Mouse (Mus musculus) limb, embryonic 14.5 days (tissue): ENCODE measurements at regions not wholly inside any gene's neighbourhood (a gene's known extent, or its start where the extent isn't known, plus 50 kb on each side); places are given as distances from the start of the nearest gene placed in this dataset.

Experiments
- ATAC-seq: fragments of 200-750 bp; cut with Nextera tagmentation; 2 replicates; pipeline ENCODE4 v1.8.0; 2017; ENCODE audit warnings: low read depth, moderate number of reproducible peaks, moderate TSS enrichment; ENCODE audit not compliant: low FRiP score
- DNase-seq: peaks from one replicate; pipeline ENCODE4 v3.0.0-alpha.2; 2015; ENCODE audit warnings: low spot score
- H3K27ac ChIP-seq: fragments of 300-500 bp; sonication (generic); replicated peaks from 2 replicates; pipeline ENCODE4 v1.5.1; 2014; ENCODE audit warnings: low read depth, mild to moderate bottlenecking, low read length, moderate library complexity, mixed read lengths
- H3K27me3 ChIP-seq: fragments of 300-500 bp; sonication (generic); 2 replicates; pipeline ENCODE4 v1.6.1; 2014; ENCODE audit warnings: low read length, mixed read lengths; ENCODE audit not compliant: control insufficient read depth, insufficient read depth
- H3K36me3 ChIP-seq: fragments of 300-500 bp; sonication (generic); 2 replicates; pipeline ENCODE4 v1.6.1; 2014; ENCODE audit warnings: mild to moderate bottlenecking, low read length, moderate library complexity, mixed read lengths; ENCODE audit not compliant: control insufficient read depth, insufficient read depth
- H3K4me1 ChIP-seq: fragments of 300-500 bp; sonication (generic); 2 replicates; pipeline ENCODE4 v1.6.1; 2014; ENCODE audit warnings: antibody characterized with exemption, low read length, mixed read lengths; ENCODE audit not compliant: control insufficient read depth, insufficient read depth
- H3K4me2 ChIP-seq: fragments of 300-500 bp; sonication (generic); replicated peaks from 2 replicates; pipeline ENCODE4 v1.6.1; 2014; ENCODE audit warnings: low read depth, mild to moderate bottlenecking, low read length, moderate library complexity; ENCODE audit not compliant: severe bottlenecking
- H3K4me3 ChIP-seq: fragments of 300-500 bp; sonication (generic); replicated peaks from 2 replicates; pipeline ENCODE4 v1.5.1; 2014; ENCODE audit warnings: low read length
- H3K9ac ChIP-seq: fragments of 300-500 bp; sonication (generic); 2 replicates; pipeline ENCODE4 v1.6.1; 2014; ENCODE audit warnings: mild to moderate bottlenecking, low read depth, low read length, moderate library complexity; ENCODE audit not compliant: severe bottlenecking
- H3K9me3 ChIP-seq: fragments of 300-500 bp; sonication (generic); 2 replicates; pipeline ENCODE4 v1.6.1; 2016; ENCODE audit warnings: low read length; ENCODE audit not compliant: control insufficient read depth
- POLR2A ChIP-seq: fragments of 200-500 bp; IDR thresholded peaks from 2 replicates; pipeline ENCODE4 v1.8.0; 2012; ENCODE audit warnings: inconsistent platforms, mild to moderate bottlenecking, moderate library complexity, borderline replicate concordance; ENCODE audit not compliant: insufficient read depth, insufficient read length; ENCODE audit errors: extremely low read depth
- WGBS: fragments of 180-500 bp; shearing (Covaris S2); extraction: QIAGEN DNeasy Blood & Tissue Kit; methylation state at CpG from one replicate; pipeline ENCODE4 v1.1.7; 2014; 5-methylcytosine and 5-hydroxymethylcytosine counted together

DNA sequence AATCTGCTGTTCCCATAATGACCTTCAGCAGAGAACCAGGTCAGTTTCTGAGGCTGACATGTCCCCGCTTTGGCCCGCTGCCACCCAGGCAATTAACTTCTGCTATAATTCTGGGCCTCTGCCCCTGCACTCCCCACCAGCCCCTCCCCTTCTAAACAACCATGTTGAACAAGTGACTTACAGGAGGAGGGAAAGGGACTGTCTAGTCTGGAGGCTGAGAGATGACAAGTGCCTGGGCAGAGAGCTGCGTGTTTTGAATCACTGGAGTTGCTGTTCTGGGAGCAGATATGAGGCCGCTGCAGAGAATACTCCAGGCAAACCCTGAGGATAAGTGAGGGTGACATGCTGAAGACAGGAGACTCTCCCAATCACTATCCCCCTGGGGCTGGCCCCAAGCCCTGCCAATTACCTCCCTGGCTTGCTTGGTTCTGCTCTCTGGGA lies 530.2 kb upstream of the Fam160b2 start:
- Histone ChIP-seq H3K9me3 (no peaks in the 10 kb centered on the region), H3K36me3 (no peaks in the 10 kb centered on the region), H3K4me3 (no peak overlapping the region), H3K27ac (no peak overlapping the region), H3K4me2 (no peak overlapping the region), H3K4me1 (no peaks in the 10 kb centered on the region), H3K27me3 (no peaks in the 10 kb centered on the region), H3K9ac (no peak overlapping the region)
- ATAC-seq (no peak), DNase-seq (no peak)
- TF ChIP-seq POLR2A = no peak
- 70% methylated on average over 4 of the region's 4 CpGs for WGBS

DNA sequence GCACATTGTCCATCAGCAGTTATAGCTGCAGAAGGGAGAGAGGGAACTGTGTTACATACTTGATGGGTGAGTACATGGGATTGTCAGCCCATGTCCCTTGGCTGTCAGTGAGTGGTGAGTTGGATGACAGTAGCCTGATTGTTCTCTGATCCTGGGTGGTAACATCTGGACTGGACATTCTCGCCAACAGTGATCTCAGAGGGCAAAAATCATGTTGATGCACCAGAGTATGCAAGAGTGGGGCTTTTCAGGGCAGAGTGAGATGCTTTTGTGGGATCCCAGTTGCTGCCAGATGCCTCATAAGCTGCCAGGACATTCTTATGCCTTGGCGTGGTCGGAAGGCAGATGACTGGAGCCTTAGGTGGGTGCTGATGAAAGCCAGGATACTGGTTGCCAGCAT lies 528.9 kb upstream of the Fam160b2 start:
- no peaks in the 10 kb centered on the region for H3K27me3 ChIP-seq
- no peak overlapping the region for H3K27ac ChIP-seq
- no peak for ATAC-seq
- no peak for TF ChIP-seq POLR2A
- H3K4me1 ChIP-seq = no peaks in the 10 kb centered on the region
- H3K36me3 ChIP-seq = no peaks in the 10 kb centered on the region
- H3K9me3 ChIP-seq = no peaks in the 10 kb centered on the region
- 81% methylated on average over 3 of the region's 3 CpGs for WGBS
- H3K4me3 ChIP-seq = no peak overlapping the region
- no peak overlapping the region for H3K9ac ChIP-seq
- DNase-seq = no peak
- no peak overlapping the region for H3K4me2 ChIP-seq

DNA sequence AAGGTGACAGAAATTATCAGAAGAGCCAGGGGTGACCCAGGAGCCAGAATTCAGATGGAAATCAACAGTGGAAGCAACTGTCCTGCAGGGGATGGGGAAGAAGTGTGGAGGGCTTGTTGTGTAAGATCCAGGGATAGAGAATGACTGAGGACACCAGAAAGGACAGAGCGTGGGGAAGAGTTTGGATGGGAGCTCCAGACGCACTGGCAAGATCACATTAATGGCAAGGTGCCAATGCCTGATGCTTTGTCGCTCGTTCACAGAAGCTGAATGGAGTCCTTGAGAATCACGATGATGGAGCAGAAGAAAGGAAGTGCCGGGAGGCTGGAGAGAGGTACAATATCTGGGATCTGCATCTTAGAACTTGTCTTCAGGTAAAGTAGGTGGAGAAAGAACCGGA lies 519.0 kb upstream of the Fam160b2 start:
- Histone ChIP-seq H3K4me1 (no peaks in the 10 kb centered on the region), H3K27me3 (no peaks in the 10 kb centered on the region), H3K4me3 (no peak overlapping the region), H3K4me2 (no peak overlapping the region), H3K9me3 (no peaks in the 10 kb centered on the region), H3K36me3 (no peaks in the 10 kb centered on the region), H3K27ac (no peak overlapping the region), H3K9ac (no peak overlapping the region)
- no peak for ATAC-seq
- 84% methylated on average over 7 of the region's 7 CpGs for WGBS
- no peak for TF ChIP-seq POLR2A
- no peak for DNase-seq

DNA sequence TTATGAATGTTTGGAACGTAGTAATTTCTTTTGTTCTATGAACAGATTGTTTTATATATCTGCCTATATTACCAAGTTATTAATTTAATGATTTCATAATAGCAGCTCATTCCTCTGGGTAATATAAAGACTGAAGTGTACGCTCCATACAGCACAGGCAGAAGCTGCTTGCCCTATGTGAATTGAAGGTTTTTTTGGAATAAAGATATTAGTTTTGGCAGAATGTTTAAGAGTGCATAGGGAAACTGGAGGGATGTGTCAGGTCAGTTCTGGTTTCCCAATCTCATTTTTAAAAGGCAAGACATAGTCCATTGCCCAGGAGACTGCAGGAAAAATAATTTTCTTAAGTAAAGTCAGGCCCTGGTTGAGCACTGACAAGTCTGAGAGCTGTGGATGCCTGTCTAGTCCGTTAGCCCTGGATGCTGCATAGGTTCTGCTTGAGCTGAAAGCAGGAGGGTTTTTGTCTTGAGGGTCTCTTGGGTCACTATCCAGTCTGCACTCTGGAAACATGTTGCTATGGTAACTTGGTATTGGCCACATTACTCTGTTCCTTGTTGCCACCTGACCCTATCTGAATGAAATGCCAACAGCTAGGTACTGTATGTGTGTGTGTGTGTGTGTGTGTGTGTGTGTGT lies 516.3 kb upstream of the Fam160b2 start:
- no peak for TF ChIP-seq POLR2A
- Histone ChIP-seq H3K9me3 (no peaks in the 10 kb centered on the region), H3K4me3 (no peak overlapping the region), H3K27ac (no peak overlapping the region), H3K9ac (no peak overlapping the region), H3K4me1 (no peaks in the 10 kb centered on the region), H3K27me3 (no peaks in the 10 kb centered on the region), H3K4me2 (no peak overlapping the region), H3K36me3 (no peaks in the 10 kb centered on the region)
- ATAC-seq (no peak), DNase-seq (no peak)
- 64% methylated on average over 3 of the region's 3 CpGs for WGBS

DNA sequence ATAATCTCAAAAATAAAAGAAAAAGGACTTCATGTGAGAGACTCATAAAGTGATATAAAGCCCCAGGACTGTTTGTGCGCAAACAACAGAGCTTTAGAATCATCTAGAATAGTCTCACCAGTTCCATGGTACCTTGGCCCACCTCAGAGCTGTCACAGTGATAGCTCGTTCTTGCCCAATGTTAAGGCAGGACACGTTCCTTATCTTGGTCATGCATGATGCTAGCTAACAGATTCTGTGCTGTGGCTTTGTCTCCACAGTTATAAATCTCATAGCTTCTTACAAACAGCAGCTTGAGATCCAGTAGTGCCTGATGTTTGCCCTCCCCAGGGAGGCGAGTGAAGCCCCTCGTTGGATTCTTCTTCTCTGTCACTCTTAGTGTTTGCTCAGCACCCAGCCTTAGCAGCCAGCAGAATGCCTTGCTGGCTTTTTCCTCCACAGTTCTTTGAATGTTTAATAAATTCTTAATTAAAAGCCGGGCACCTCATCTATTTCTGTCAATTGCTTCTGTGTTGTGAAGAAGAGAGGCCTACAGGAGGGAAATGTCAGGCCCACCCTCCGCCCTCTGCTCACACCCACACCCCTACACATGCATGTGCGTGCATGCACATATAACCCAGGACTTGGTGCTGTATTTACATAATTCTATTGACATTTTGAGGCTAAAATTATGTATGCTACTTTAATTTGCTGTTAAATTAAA lies 515.6 kb upstream of the Fam160b2 start:
- Histone ChIP-seq H3K27me3 (no peaks in the 10 kb centered on the region), H3K4me1 (no peaks in the 10 kb centered on the region), H3K9me3 (no peaks in the 10 kb centered on the region), H3K36me3 (no peaks in the 10 kb centered on the region), H3K27ac (no peak overlapping the region), H3K4me3 (no peak overlapping the region), H3K9ac (no peak overlapping the region), H3K4me2 (no peak overlapping the region)
- no peak for TF ChIP-seq POLR2A
- ATAC-seq (no peak), DNase-seq (no peak)
- 82% methylated on average over 8 of the region's 8 CpGs for WGBS
